Mouse (Mus musculus): Measurements from ENCODE around the gene Htra3. TPM values are rescaled to one million over a fixed set of nuclear protein-coding genes. Genes with fewer than 3 reads are reported as not detected.

Htra3 gene
- polyA plus RNA-seq, 1 experiment from 2014 or later, result 6.8 TPM

GRCm38 (mm10) chr5:35645938-35646493, 33.6 kb downstream of the Htra3 start:
- no peaks in the 10 kb centered on the region for H3K27me3 ChIP-seq
- no peak overlapping the region for H3K4me2 ChIP-seq
- H3K36me3 ChIP-seq (ENCODE audit: poor library complexity, severe bottlenecking), result no peaks in the 10 kb centered on the region
- WGBS, result 88% methylated on average over 6 of the region's 6 CpGs
- no peak overlapping the region for H3K27ac ChIP-seq
- no peak overlapping the region for H3K4me3 ChIP-seq
- no peak for ATAC-seq
- H3K9ac ChIP-seq, result no peak overlapping the region
- no peaks in the 10 kb centered on the region for H3K4me1 ChIP-seq
- H3K9me3 ChIP-seq (replicated peaks), result no peaks in the 10 kb centered on the region

DNA sequence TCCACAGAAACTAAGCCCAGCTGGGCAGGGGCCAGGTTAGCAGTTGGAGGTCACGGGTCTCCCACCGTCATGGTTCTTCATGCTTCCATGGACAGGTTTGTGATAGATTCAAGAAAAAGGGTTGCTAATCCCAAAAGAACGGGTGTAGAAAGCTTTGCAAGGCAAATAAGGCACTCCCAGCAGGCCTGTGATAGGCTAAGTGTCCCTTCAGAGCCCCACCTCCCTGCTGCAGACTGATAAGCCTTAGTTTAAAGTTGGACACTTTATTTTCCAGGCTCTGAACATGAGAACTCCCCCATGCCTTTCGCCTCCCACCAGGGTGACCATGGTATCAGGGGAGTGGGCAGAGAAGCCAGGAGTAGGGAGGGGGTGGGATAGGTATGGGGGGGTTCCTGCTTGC, 35.5 kb downstream of the Htra3 start:
- H3K9me3 ChIP-seq (replicated peaks), result no peaks in the 10 kb centered on the region
- no peak overlapping the region for H3K4me3 ChIP-seq
- ATAC-seq, result no peak
- no peaks in the 10 kb centered on the region for H3K27me3 ChIP-seq
- WGBS, result 58% methylated on average over 4 of the region's 4 CpGs
- H3K4me1 ChIP-seq, result no peaks in the 10 kb centered on the region
- no peaks in the 10 kb centered on the region for H3K36me3 ChIP-seq (ENCODE audit: poor library complexity, severe bottlenecking)
- no peak overlapping the region for H3K9ac ChIP-seq
- H3K4me2 ChIP-seq, result no peak overlapping the region
- H3K27ac ChIP-seq, result no peak overlapping the region

GRCm38 (mm10) chr5:35643401-35644048, 36.1 kb downstream of the Htra3 start:
- Histone ChIP-seq H3K27ac (no peak overlapping the region), H3K4me1 (no peaks in the 10 kb centered on the region), H3K9ac (no peak overlapping the region), H3K9me3 (replicated peaks) (no peaks in the 10 kb centered on the region), H3K4me3 (no peak overlapping the region), H3K36me3 (ENCODE audit: poor library complexity, severe bottlenecking) (no peaks in the 10 kb centered on the region), H3K4me2 (no peak overlapping the region), H3K27me3 (no peaks in the 10 kb centered on the region)
- no peak for ATAC-seq
- WGBS, result 81% methylated on average over 9 of the region's 9 CpGs

GRCm38 (mm10) chr5:35641961-35642584, 37.5 kb downstream of the Htra3 start:
- no peaks in the 10 kb centered on the region for H3K27me3 ChIP-seq
- ATAC-seq, result no peak
- H3K27ac ChIP-seq, result no peak overlapping the region
- no peak overlapping the region for H3K4me2 ChIP-seq
- H3K4me1 ChIP-seq, result no peaks in the 10 kb centered on the region
- no peak overlapping the region for H3K9ac ChIP-seq
- H3K36me3 ChIP-seq (ENCODE audit: poor library complexity, severe bottlenecking), result no peaks in the 10 kb centered on the region
- 69% methylated on average over 10 of the region's 10 CpGs for WGBS
- H3K4me3 ChIP-seq, result no peak overlapping the region
- no peaks in the 10 kb centered on the region for H3K9me3 ChIP-seq (replicated peaks)

DNA sequence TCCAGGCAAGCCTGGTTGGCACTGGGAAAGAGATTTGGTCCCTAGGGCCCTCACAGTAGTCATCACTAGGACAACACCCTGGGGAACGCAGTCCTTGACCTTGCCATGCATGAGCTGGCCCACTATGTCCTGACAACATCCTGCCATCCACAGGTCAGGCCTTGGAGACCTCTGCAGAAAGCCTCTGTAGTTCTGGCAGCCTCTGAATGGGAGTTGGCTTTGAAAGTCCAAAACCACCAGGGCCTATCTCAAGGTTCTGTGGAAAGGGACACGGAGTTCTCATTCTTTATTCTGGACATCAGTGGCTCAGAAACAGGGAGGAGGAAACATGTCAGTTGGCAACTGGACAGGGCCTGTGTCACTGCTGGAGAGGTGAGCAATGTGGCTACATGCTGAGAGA, 43.6 kb downstream of the Htra3 start:
- H3K27me3 ChIP-seq, result no peaks in the 10 kb centered on the region
- no peak overlapping the region for H3K4me3 ChIP-seq
- no peak overlapping the region for H3K27ac ChIP-seq
- no peaks in the 10 kb centered on the region for H3K36me3 ChIP-seq (ENCODE audit: poor library complexity, severe bottlenecking)
- no peak overlapping the region for H3K4me2 ChIP-seq
- no peak for ATAC-seq
- WGBS, result 89% methylated on average over 2 of the region's 2 CpGs
- no peaks in the 10 kb centered on the region for H3K9me3 ChIP-seq (replicated peaks)
- H3K4me1 ChIP-seq, result no peaks in the 10 kb centered on the region; the same call in 1 of the 2 replicates
- no peak overlapping the region for H3K9ac ChIP-seq

DNA sequence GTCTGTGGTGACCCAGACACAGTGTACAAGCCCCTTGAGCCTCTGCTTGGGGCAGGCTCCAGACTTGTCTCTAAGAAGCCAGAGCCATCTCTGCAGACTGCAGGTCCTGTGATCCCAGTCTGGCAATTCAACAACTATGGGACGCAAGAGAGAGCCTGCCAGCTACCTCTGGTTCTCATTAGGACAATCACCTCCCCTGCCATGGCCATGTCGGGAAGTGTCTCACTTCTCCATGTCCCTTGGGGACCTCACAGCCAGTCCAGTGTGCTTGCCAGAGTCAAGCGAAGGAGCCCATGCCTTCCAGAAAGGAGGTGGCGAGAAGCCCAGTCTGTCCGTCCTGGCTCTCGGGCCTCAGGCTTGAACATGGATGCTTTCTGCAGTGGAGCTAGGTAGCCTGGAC, 46.7 kb downstream of the Htra3 start:
- Histone ChIP-seq H3K4me1 (peaks cover 7% of the 10 kb centered on the region; the same call in 1 of the 2 replicates), H3K4me2 (no peak overlapping the region), H3K27me3 (no peaks in the 10 kb centered on the region), H3K27ac (no peak overlapping the region), H3K9ac (no peak overlapping the region), H3K9me3 (replicated peaks) (no peaks in the 10 kb centered on the region), H3K4me3 (no peak overlapping the region), H3K36me3 (ENCODE audit: poor library complexity, severe bottlenecking) (no peaks in the 10 kb centered on the region)
- 88% methylated on average over 6 of the region's 6 CpGs for WGBS
- no peak for ATAC-seq

DNA sequence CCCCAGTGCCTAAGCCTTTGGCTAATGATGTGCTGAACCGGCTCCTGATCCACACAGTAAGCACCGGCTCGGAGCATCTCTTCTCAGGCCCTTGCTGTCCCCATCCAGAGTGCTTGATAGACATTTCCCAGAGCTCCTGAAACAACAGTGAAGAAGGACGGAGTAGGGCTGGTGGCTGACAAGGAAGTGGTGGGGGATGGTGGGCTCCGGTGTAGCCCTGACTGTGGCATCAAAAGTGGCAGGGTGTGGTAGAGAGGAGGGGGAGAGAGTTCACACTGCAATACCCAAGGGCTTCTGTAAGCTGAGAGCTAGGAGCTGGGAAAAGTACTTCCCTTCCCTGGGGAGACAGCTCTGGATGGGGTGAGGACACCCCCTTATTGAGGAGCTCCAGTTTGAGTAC, 47.8 kb downstream of the Htra3 start:
- ATAC-seq, result no peak
- peaks cover 7% of the 10 kb centered on the region; the same call in 1 of the 2 replicates for H3K4me1 ChIP-seq
- H3K27me3 ChIP-seq, result no peaks in the 10 kb centered on the region
- H3K9ac ChIP-seq, result no peak overlapping the region
- H3K27ac ChIP-seq, result no peak overlapping the region
- 74% methylated on average over 5 of the region's 5 CpGs for WGBS
- H3K4me2 ChIP-seq, result no peak overlapping the region
- H3K9me3 ChIP-seq (replicated peaks), result no peaks in the 10 kb centered on the region
- no peak overlapping the region for H3K4me3 ChIP-seq
- no peaks in the 10 kb centered on the region for H3K36me3 ChIP-seq (ENCODE audit: poor library complexity, severe bottlenecking)

DNA sequence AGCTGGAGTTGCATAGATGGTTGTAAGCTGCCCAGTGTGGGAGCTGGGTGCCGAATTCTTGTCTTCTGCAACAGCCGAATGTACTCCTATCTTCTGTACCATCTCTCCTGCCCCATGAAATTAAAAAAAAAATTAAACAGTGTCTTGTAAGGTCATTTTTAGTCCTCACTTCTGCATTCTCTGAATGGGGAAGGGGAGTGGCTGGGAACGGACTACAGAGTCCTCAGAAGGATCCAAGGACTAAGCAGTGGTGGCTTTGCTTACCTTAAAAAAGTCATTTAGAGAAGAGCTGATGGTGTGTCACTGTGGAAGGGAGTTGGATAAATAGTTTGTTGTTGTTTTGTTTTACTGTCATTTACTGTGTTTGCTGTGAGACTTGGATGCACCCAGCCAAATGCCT, 48.4 kb downstream of the Htra3 start:
- peaks cover 7% of the 10 kb centered on the region; the same call in 1 of the 2 replicates for H3K4me1 ChIP-seq
- H3K9ac ChIP-seq, result no peak overlapping the region
- ATAC-seq, result no peak
- no peaks in the 10 kb centered on the region for H3K36me3 ChIP-seq (ENCODE audit: poor library complexity, severe bottlenecking)
- H3K9me3 ChIP-seq (replicated peaks), result no peaks in the 10 kb centered on the region
- 91% methylated on average over 3 of the region's 3 CpGs for WGBS
- H3K27ac ChIP-seq, result no peak overlapping the region
- H3K4me2 ChIP-seq, result no peak overlapping the region
- H3K27me3 ChIP-seq, result no peaks in the 10 kb centered on the region
- H3K4me3 ChIP-seq, result no peak overlapping the region

GRCm38 (mm10) chr5:35630706-35631105, 48.9 kb downstream of the Htra3 start:
- Histone ChIP-seq H3K4me3 (no peak overlapping the region), H3K4me1 (peaks cover 7% of the 10 kb centered on the region; the same call in 1 of the 2 replicates), H3K27ac (no peak overlapping the region), H3K36me3 (ENCODE audit: poor library complexity, severe bottlenecking) (no peaks in the 10 kb centered on the region), H3K4me2 (no peak overlapping the region), H3K9me3 (replicated peaks) (no peaks in the 10 kb centered on the region), H3K27me3 (no peaks in the 10 kb centered on the region), H3K9ac (no peak overlapping the region)
- ATAC-seq, result no peak
- 82% methylated on average over 1 of the region's 1 CpGs for WGBS

DNA sequence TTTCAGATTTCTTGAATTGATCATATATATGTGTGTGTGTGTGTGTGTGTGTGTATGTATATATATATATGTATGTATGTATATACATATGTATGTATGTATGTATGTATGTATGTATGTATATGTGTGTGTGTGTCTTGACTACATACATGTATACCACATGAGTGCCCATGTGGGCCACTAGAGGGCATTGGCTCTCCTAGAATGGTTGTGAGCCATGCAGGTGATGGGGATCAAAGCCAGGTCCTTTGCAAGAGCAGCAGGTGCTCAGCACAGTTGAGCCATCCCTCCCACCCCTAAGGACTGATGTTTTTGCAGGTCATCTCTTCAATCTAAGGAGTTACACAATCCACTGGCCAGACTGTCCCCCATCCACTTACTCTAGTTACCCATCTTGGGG, 50.2 kb downstream of the Htra3 start:
- H3K4me1 ChIP-seq, result peaks cover 7% of the 10 kb centered on the region; the same call in 1 of the 2 replicates
- ATAC-seq, result no peak

GRCm38 (mm10) chr5:35628685-35629084, 50.9 kb downstream of the Htra3 start:
- 38% methylated on average over 1 of the region's 1 CpGs for WGBS
- ATAC-seq, result no peak
- H3K27me3 ChIP-seq, result no peaks in the 10 kb centered on the region

More for the DNA sequence above, 50.2 kb downstream of the Htra3 start:
- Histone ChIP-seq H3K27me3 (no peaks in the 10 kb centered on the region), H3K27ac (no peak overlapping the region), H3K9ac (no peak overlapping the region), H3K9me3 (replicated peaks) (no peaks in the 10 kb centered on the region), H3K36me3 (ENCODE audit: poor library complexity, severe bottlenecking) (no peaks in the 10 kb centered on the region), H3K4me3 (no peak overlapping the region), H3K4me2 (no peak overlapping the region)

DNA sequence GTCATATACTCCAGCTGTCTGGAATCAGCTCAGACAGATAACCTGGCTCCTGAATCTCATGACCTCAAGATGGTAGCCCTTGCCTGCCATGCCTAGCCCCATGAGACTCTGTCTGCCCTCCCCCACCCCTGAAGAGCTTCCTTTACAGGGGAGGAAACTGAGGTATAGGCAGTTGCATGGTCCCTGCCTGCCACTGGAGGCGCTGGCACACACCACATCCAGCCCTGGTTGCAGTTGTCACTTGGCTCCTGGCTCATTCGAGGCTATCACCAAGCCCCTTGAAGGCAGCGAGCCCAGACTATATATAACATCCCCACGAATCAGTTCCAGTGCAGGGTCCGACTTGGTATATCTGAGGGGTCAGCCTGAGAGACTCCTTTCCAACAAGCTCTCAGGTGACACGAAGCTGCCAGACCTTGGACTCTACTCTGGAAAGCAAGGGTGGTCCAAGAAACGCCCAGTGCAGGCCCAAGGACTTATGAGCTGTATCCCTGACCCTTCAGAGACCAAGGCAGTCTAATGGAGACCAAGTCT, 52.2 kb downstream of the Htra3 start:
- no peaks in the 10 kb centered on the region for H3K36me3 ChIP-seq (ENCODE audit: poor library complexity, severe bottlenecking)
- WGBS, result 61% methylated on average over 7 of the region's 7 CpGs
- no peak overlapping the region for H3K27ac ChIP-seq
- H3K4me3 ChIP-seq, result no peak overlapping the region
- ATAC-seq, result no peak
- no peak overlapping the region for H3K9ac ChIP-seq
- H3K4me2 ChIP-seq, result no peak overlapping the region
- H3K4me1 ChIP-seq, result peaks cover 7% of the 10 kb centered on the region; the same call in 1 of the 2 replicates
- H3K9me3 ChIP-seq (replicated peaks), result no peaks in the 10 kb centered on the region
- no peaks in the 10 kb centered on the region for H3K27me3 ChIP-seq

More at GRCm38 (mm10) chr5:35628685-35629084, 50.9 kb downstream of the Htra3 start:
- H3K4me1 ChIP-seq, result peaks cover 7% of the 10 kb centered on the region; the same call in 1 of the 2 replicates
- no peak overlapping the region for H3K27ac ChIP-seq
- no peaks in the 10 kb centered on the region for H3K36me3 ChIP-seq (ENCODE audit: poor library complexity, severe bottlenecking)
- no peak overlapping the region for H3K9ac ChIP-seq
- H3K9me3 ChIP-seq (replicated peaks), result no peaks in the 10 kb centered on the region
- H3K4me3 ChIP-seq, result no peak overlapping the region
- H3K4me2 ChIP-seq, result no peak overlapping the region
